Mouse (Mus musculus): ENCODE results near the gene Atp6v0c.
A peak's percentile ranks its signal among the peaks of the same experiment; 100 is the strongest.

Atp6v0c gene

DNA sequence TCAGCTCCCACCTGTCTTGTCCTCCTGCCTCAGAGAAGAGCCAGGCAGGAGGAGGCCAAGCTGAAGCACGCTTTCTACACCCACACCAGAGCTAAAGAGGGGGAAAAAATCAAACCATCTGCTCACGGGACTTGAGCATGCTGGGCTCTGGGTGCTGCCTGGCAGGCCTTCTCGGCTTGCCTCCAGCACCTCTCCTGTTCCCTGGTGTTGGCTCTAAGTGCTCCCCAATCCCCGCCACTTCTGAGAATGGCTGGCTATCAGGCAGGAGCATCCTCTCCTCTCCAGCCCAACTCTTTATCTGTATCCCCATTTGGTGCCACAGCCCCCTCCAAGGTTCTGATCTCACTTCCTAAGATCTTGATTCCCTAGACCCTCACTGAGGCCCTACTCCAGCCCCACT is 29.8 kb upstream of the Atp6v0c start:
- DNase-seq (ENCODE audit: low read depth, low spot score) = no peak

DNA sequence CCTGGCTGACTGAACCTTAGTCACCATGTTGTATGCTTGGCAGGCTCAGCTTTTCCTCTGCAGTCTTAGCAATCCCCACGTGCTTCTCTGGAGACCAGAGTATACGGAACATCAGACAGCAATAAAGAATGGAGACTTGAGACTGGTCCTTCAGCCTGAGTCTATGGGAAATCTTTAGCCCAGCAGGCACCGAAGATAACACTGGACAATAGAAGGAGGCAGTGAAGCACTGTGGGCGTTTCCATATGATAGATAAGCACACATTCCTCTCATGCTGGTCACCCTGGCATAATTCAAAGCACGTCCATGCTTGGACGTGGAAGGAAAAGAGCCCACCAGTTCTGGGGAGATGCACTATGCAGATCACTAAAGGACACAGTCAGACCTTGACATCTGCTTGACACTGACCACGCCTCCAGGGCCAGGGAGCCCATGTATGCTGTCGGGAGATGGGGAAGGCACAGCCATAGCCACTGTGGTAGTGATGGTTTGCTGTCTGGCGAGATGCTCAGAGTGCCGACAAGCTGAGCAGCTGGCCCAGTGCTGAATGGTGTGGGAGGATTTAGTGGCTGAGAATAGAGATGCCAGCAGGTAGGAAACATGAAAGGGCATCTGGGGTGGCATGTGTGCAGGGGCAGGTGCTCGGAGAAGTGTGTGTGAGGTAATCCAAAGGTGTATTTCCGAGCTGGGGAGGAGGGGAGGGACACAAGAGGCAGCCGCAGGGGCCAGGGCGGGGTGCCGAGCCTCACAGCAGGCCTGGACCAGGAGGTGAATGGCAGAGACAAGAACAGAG is 27.7 kb upstream of the Atp6v0c start:
- no peak for DNase-seq (ENCODE audit: low read depth, low spot score)

DNA sequence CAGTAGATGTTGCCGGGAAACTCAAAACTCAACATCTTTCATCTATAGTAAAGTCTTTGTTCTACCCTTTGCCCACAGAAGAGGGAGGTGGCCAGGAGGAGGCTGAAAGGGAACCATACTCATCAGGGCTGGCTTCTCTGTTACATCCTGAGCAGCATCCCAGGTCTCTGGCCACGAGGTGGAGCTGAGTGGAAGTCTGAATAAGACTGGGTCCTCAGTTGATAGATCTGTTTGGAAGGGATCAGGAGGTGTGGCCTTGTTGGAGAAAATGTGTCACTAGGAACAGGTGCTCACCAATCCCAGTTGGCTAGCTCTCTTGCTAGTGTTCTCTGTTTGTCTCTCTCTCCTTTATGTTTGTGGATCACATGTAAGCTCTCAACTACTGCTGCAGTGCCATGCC is 25.8 kb upstream of the Atp6v0c start:
- DNase-seq (ENCODE audit: low read depth, low spot score) = no peak

DNA sequence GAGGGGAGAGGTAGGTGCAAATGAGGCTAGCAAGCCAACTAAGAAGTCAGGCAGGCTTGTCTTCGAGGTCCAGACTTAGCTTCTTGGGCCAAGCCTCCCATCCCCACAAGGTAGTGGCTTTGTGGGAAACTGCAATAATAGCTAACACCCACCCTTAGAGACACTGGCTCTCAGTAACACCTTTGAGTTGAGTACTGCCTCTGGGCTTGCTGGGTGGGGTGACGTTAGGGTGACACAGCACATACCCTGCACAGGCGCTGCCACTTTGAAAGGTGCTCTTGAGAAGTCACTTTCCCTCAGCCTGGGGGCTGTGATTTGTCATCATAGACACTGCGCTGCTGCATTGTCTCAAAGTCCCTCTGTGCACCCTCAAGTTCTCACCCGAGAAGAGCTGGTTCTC is 24.3 kb upstream of the Atp6v0c start:
- DNase-seq (ENCODE audit: low read depth, low spot score) = no peak

DNA sequence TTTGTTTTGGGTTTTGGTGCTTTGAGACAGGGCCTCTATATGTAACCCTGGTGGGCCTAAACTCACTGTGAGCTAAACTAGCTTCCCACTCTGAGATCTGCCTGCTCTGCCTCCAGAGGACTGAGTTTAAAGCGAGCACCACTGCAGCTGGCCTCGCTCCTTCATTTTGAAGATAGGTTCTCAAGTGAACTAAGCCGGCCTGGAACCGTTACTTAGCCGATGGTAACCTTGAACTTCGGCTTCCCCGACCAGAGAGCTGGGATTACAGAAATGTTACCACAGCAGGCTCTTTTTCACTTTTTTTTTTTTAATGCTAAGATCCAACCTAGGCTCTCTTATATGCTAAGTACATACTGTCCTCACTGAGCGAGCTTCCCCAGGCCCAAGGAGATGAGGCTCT is 23.8 kb upstream of the Atp6v0c start:
- DNase-seq (ENCODE audit: low read depth, low spot score) = no peak

DNA sequence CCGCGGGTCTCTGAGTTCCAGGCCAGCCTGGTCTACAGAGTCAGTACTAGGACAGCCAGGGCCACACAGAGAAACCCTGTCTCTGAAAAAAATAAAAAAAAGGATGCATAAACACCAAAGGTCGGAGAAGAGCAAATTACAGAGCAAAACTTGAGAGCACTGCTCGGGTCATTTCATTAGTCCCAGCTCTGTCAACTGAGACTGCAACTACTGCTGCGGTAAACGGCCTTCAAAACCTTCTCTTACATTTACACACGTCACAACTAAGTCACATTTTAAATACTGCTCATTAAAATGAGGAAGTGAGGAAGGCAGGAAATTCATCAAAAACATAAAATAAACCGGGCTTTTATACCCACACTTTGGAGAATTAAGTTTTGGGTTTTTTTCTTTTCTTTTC is 23.3 kb upstream of the Atp6v0c start:
- DNase-seq (ENCODE audit: low read depth, low spot score) = no peak

DNA sequence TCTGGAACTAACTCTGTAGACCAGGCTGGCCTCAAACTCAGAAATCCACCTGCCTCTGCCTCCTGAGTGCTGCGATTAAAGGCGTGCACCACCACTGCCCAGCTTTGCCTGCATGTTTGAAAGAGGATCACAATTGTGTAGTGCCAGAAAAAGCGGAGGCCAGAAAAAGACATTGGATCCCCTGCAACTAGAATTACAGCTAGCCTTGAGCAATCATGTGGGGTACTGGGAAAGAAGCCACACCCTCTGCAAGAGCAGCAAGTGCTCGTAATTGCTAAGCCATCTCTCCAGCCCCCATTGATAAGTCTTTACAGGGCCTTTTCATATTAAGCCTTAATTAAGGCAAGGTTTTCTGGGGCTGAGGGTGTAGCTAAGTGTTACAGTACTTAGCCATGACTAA is 22.0 kb upstream of the Atp6v0c start:
- no peak for DNase-seq (ENCODE audit: low read depth, low spot score)

DNA sequence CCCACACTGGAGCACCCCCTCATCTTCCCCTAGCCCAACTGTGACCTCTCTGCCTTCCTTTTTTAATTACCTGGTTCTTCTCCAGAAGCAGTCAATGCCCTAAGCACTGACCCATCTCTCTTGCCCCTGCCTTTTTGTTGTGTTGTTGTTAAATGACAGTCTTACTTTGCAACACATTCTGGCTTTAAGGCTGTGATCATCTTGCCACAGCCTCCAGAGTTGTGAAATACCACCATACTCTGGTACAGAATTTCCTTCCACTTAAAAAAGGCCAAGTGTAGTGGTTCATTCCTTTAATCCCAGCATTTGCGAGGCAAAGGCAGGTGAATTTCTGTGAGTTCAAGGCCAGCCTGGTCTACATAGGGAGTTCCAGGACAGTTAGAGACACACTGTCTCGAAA is 21.4 kb upstream of the Atp6v0c start:
- no peak for DNase-seq (ENCODE audit: low read depth, low spot score)

DNA sequence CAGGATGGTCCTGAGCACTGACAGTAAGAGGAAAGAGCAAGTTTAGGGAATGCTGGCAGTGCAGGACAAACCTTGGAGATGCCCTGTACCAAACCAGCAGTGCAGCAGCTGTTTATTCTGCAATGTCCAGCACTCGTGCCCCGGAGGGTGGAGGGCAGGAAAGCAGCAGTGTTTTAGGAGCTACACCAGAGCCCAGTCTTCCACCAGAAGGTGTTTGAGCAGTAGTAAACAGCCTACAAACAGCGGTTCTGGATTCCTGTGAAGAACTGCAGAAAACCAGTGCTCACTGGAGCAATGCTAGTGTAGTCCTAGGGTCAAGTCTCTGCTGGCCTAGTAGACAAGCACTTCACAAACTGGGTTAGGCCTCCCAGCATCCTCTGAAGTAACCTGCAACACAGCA is 4.8 kb upstream of the Atp6v0c start:
- DNase-seq (ENCODE audit: low read depth, low spot score) = no peak

DNA sequence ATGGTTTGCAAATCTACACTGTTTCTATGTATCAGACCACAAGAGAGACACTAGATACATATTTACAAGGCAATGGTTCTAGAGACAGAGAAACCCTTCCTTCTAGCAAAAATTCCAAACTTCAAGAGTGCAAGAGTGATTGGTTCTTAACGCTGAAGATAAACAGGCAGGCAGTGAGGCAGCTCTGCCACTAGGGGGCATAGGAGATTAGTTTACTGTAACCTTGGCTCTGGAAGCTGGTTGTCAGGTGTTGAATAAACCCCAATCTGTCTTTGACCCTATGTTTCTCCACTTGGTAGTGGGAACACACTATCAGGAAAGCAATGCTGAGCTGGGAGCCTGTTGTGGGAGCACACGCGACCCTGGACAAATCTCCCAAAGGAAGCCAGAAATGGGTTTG is 3.9 kb upstream of the Atp6v0c start:
- DNase-seq (ENCODE audit: low read depth, low spot score) = peak; percentile 56

DNA sequence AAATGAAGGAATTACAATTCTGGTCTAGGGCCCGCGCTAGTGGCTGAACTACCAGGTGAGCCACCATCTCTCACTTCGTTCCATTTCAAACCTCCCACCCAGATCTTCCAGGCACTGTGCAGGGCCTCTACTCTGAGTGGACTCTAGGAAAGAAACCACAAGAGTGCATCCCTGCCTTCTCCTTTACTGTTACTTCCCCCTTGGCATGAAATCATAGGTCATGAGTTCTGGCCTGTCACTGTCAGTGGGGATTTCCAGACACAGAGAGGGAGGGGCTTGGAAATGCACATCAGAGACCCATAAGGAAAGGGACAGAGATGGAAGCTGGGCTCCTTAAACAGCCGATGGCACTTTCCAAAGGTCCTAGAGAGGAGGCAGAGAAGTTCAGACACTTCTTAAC is 2.2 kb upstream of the Atp6v0c start:
- no peak for DNase-seq (ENCODE audit: low read depth, low spot score)

DNA sequence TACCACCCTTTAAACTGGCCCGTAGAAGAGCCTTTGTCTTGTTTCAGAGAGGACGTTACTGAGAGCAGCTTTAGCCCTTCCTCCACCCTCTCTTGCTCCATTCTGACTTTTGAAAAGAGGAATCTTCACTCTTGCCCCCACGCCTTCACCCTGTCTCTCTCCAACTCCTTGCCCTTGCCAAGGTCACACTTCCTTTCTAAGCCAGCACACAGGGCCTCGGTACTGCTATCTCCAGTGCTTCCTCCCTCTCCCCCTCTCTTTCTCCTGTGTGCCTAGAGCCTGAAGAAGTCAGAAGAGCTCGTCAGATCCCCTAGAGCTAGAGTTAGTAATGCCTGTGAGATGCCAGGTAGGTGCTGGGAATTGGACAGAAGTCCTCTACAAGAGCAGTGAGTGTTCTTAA is 1.2 kb upstream of the Atp6v0c start:
- no peak for DNase-seq (ENCODE audit: low read depth, low spot score)

DNA sequence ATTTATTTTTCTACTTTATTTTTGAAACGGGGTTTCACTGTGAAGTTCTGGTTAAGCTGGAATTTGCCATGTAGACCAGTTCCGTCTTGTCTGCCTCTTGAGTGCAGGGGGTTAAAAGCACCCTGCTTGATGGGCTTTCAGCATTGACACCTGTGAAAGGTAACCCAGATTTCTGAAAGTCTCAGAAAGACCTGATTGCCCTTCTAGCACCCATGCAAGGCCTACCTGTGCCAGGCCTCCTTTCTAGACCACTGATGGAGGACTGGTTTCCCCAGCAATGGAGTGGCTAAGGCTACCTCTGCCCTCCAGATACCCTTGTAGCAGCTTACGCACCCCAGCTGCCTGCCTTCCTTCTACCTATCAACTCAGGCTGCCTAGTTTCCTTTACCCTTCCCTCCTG is 623 bp upstream of the Atp6v0c start:
- no peak for DNase-seq (ENCODE audit: low read depth, low spot score)

DNA sequence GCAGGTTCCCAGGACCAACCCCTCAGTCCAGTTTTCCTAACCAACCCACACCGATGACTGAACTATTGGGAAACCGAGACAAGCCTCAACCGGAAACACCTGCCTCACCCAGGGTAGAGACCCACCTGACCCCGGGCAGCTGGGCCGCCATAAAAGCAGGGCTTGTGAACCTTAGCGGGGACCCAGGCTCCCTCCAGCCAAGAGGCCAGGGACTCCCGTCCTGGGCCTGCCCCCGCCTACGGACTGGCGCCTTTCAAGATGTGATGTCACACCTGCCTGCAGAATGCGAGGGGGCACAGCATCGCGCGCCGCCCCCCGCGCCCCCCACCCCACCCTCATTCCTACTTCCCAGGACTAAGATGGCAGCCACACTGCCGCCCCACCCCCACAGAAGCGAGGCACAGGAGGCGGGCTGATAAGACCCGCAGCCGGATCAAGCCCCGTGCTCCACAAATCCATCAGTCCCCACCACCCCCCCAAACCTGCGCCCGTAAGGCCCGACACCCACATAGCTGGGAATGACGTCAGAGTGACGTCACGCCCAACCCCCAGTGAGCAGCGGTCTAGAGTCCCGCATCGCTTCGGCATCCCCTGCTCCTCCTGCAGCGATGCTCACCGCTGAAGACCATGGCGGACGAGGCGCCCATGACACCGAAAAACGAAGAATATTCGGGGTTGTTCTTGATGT is 768 bp downstream of the Atp6v0c start:
- peak; percentile 44 for DNase-seq (ENCODE audit: low read depth, low spot score)

DNA sequence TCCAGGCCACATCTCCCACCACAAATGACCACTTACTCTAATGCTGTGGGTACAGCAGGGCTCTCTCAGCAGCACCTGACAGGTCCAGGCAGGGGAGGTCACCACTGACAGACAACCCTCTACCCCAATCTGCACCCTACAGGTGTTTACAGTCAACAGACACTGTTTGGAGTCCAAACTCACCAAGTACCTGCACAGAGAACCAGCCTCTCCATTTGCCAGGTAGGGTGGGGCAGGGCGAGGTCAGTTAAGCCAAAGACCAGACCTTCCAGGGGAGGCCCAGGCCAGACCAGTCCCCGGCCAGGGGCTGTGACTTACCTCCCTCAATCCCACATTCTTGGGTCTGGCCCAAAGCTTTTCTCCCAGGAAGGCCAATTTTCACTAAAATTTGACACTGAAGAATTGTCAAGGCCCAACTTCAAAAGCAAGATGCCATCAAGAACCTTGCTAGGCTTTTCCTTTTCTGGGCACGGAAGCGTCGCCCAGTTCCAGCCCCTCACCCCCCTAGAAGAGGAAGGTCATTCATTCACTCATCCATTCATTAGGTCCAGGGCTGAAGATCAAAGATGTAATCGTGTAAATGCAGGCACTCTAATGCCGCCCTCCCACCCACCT is 1.5 kb downstream of the Atp6v0c start:
- DNase-seq (ENCODE audit: low read depth, low spot score) = no peak

DNA sequence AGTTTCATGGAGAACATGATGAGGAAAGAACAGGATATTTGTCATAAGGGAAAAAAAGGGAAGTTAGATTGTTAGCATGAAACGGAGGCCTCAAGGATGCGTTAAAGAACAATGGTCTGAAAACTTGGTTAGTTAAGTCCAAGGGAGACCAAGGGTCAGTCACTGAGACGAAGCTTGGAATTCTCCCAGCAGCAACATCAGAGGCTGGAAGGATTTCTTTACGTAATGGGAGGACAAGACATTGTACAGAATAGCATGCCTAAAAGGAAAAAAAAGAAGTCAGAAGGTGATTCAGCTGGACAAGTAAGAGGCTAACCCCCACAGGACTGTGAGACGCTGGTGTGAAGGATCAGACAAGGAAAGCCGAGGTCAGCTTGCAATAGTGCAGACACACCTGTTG is 2.4 kb downstream of the Atp6v0c start:
- DNase-seq (ENCODE audit: low read depth, low spot score) = no peak

DNA sequence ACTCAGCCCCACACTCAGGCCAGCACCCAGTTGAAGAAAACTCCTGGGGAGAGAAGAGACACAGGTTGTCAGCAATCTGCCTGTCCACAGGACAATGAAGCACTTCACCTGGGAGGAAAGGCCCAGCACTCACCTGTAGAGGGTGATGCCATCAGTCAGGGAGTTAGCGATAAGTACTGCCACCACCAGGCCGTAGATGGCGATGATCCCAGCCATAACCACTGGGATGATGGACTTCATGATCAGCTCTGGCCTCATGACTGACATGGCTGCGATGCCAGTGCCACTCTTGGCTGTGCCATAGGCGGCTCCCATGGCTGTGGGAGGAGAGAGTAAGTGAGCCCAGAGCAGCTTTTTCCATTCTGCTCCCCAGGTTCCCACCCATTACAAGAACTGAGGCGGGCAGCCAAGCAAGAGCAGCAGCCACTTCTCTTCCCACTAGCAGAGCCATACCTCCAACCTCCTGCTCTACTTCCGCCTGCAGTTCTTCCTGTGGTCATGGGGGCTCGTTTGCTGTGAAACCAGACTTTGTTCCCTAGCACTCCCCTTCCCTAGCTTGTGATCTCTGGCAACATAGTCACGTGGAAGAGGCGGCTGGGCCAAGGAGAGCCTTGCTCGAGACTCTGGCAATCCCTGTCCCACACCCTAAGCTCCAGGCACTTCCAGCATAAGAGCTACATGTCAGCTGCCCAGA is 4.8 kb downstream of the Atp6v0c start:
- no peak for DNase-seq (ENCODE audit: low read depth, low spot score)

DNA sequence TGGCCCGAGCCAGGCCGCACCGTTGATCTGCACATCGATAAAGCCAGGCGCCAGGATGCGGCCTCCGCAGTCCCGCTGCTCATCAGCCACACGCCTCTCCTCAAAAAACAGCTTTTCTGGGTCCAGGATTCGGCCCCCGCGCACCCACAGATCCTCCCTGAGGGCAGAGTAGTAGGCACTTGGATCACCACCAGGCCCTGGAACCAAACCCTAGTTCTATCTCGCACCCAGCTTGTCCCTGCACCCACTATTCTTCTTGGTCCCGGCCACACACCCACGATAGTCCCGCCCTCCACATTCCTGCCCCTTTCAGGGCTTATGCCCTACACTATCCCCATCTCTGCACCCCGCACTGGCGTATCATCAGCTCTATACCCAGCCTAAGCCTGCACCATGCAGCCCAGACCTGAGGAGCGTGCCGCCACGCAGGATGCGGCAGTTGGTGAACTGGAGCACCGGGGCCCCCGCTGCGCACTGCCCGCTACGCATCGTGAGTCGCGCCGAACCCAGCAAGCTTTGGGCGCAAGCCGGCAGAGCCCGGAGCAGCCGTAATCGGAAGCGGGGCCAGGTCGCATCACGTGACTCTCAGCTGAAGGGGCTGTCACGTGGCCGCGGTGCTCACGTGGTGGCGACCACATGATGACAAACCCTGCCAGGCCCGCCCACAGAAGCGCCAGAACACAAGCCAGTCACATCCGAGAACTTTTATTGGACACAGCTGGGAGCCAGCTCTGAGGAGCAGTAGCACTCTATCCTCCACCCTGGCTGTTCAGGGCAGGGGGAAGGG is 6.1 kb downstream of the Atp6v0c start, which contains the start of gene Amdhd2:
Amdhd2 (minus strand) TSS at position 591 of the 787 bp plus-strand sequence.
- DNase-seq (ENCODE audit: low read depth, low spot score) = peak; percentile 91

DNA sequence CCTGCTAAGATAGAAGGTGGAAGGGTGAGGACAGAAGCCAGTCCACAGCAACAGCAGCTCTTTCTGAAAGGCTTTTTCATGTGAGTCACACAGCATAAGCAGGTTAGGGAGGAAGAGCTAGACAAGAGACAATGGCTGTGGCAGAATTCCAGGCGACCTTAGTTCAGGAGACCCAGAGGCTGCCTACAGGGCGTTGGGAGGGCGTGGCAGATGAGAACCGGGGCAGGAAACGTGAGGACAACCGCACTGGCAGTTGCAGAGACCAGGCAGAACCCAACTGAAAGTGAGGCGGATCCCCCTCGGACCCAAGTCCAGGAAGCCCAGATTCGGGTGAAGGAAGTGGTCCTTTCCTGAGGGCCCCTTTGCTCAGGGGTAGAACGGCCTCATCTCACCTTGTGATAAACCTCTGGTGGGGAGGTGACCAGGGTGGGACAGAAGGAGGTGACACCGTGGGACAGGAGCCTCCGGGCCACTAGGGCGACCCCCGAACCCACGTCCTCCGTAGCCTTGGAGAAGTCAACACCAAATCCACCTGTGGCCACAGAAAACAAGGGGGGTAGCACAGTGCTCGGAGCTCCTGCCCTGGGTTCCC is 6.8 kb downstream of the Atp6v0c start:
- no peak for DNase-seq (ENCODE audit: low read depth, low spot score)

DNA sequence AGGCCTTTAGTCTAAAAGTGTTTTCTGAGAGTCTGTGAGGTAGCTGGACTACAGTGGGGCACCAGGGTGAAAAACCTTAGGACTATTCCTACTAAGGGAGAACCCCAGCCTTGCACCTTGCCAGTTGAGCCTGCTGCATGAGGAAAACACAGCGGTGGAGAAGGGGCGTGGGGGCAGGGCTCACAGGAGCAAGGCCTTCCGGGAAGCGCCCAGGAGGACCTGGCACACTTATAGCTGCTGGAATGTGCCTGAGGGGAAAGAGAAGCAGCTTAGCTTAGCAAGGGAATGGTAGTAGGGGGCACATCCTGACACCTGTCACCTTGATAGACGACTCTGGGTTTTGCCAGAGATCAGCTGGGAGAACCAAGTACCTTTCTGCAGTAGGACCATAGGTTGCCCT is 8.0 kb downstream of the Atp6v0c start:
- no peak for DNase-seq (ENCODE audit: low read depth, low spot score)

DNA sequence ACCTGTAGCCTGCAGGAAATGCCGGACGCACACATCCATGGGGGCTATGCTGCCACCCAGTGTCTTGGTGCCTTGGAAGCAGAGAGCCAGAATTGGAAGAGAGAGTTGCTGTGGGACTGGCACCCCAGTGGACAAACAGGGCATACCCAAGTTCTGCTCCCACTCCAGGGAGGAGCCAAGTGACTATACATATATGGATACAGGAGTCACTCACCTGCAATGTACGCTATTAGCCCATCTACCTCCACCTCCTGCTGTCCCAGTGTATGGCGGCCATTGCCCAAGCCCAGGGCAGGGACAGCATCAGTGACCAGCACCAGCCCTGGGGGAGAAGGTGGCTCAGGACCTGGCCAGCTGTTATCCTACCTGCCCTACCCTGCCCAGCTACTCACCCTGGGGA is 12.0 kb downstream of the Atp6v0c start:
- DNase-seq (ENCODE audit: low read depth, low spot score) = no peak

All from retina, adult 2 months (tissue).